In the genomic region with DNA sequence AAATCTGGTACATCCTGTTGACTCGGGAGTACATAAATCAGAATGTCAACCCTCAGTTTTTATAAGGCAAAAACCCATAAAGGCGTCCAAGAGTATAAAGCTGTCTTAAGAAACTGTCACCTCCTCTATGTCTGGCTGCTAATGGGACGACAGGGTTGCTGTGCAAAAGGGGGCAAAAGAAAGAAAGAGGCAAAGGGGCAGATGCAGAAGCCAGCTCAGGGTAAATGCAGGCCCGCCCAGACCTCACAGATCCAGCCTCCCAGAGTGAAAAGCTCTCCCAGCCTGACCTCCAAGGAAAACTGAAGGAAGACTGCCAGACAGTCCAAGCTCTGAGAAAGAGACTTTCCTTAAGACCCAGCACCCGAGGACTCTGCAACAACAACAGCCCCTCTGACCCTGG, we compare ENCODE assay signal across 9 mouse cellular contexts.
DNase-seq lines count a peak whose midpoint lies in the region; ATAC-seq lines count a peak whose summit lies in the region.
"Had no signal": no experiment of that assay in that cellular context is flagged by ENCODE, and none has a peak within 500 bp of the region (broad histone marks: within the 10 kb centered on the region; RNA-seq: fewer than 3 reads in every experiment).

No protein-coding gene starts in this region.

- peaks cover 44% of the 10 kb centered on the region for H3K4me1 ChIP-seq in forebrain, embryonic 13.5 days
- peaks cover 12% of the 10 kb centered on the region for H3K4me1 ChIP-seq in forebrain, embryonic 16.5 days (replicated peaks; ENCODE audit: control insufficient read depth, insufficient read depth, low read length)
- peaks cover 60% of the 10 kb centered on the region for H3K4me1 ChIP-seq in midbrain, embryonic 13.5 days (replicated peaks)
- peaks cover 19% of the 10 kb centered on the region for H3K4me1 ChIP-seq in midbrain, embryonic 11.5 days (ENCODE audit: control insufficient read depth, insufficient read depth, low read length)
- H3K4me1 ChIP-seq in stomach, embryonic 16.5 days (ENCODE audit: control insufficient read depth, insufficient read depth, low read length) = no peaks in the 10 kb centered on the region

- no peaks in the 10 kb centered on the region for H3K9me3 ChIP-seq in forebrain, embryonic 13.5 days (replicated peaks)
- H3K9me3 ChIP-seq in forebrain, embryonic 16.5 days (ENCODE audit: control insufficient read depth, low read length) = no peaks in the 10 kb centered on the region
- H3K9me3 ChIP-seq in midbrain, embryonic 13.5 days = no peaks in the 10 kb centered on the region
- H3K9me3 ChIP-seq in midbrain, embryonic 11.5 days (ENCODE audit: control insufficient read depth, low read length) = no peaks in the 10 kb centered on the region
- no peaks in the 10 kb centered on the region for H3K9me3 ChIP-seq in stomach, embryonic 16.5 days (replicated peaks; ENCODE audit: control insufficient read depth, low read length)

- WGBS in forebrain, embryonic 13.5 days = 34% methylated on average over 5 of the region's 5 CpGs
- WGBS in forebrain, embryonic 16.5 days = 35% methylated on average over 5 of the region's 5 CpGs
- WGBS in midbrain, embryonic 13.5 days = 37% methylated on average over 5 of the region's 5 CpGs
- 41% methylated on average over 5 of the region's 5 CpGs for WGBS in midbrain, embryonic 11.5 days
- WGBS in stomach, embryonic 16.5 days = 34% methylated on average over 5 of the region's 5 CpGs

- H3K36me3 ChIP-seq in forebrain, embryonic 13.5 days (ENCODE audit: poor library complexity, severe bottlenecking) = peaks cover 9% of the 10 kb centered on the region; the same call in 1 of the 2 replicates
- no peaks in the 10 kb centered on the region for H3K36me3 ChIP-seq in forebrain, embryonic 16.5 days (ENCODE audit: control insufficient read depth, insufficient read depth)
- peaks cover 20% of the 10 kb centered on the region for H3K36me3 ChIP-seq in midbrain, embryonic 13.5 days
- no peaks in the 10 kb centered on the region for H3K36me3 ChIP-seq in midbrain, embryonic 11.5 days (ENCODE audit: control insufficient read depth, insufficient read depth, low read length)
- H3K36me3 ChIP-seq in stomach, embryonic 16.5 days (ENCODE audit: control insufficient read depth, insufficient read depth, low read length) = no peaks in the 10 kb centered on the region

- no peak for ATAC-seq in forebrain, embryonic 13.5 days
- ATAC-seq in forebrain, embryonic 16.5 days = no peak
- no peak for ATAC-seq in midbrain, embryonic 13.5 days
- no peak for ATAC-seq in midbrain, embryonic 11.5 days (ENCODE audit: low FRiP score)
- no peak for ATAC-seq in stomach, embryonic 16.5 days (ENCODE audit: insufficient read depth, low FRiP score)

- no peak overlapping the region for H3K4me3 ChIP-seq in forebrain, embryonic 13.5 days
- H3K4me3 ChIP-seq in forebrain, embryonic 16.5 days (replicated peaks; ENCODE audit: low read length) = no peak overlapping the region
- H3K4me3 ChIP-seq in midbrain, embryonic 13.5 days (replicated peaks) = no peak overlapping the region
- H3K4me3 ChIP-seq in midbrain, embryonic 11.5 days (ENCODE audit: low read depth, low read length) = no peak overlapping the region
- H3K4me3 ChIP-seq in stomach, embryonic 16.5 days (replicated peaks; ENCODE audit: low read length) = no peak overlapping the region

- H3K9ac ChIP-seq in forebrain, embryonic 13.5 days = no peak overlapping the region
- no peak overlapping the region for H3K9ac ChIP-seq in forebrain, embryonic 16.5 days (replicated peaks; ENCODE audit: low read depth, low read length)
- no peak overlapping the region for H3K9ac ChIP-seq in midbrain, embryonic 13.5 days (replicated peaks)
- H3K9ac ChIP-seq in midbrain, embryonic 11.5 days (ENCODE audit: low read length) = no peak overlapping the region
- H3K9ac ChIP-seq in stomach, embryonic 16.5 days (ENCODE audit: low read length) = no peak overlapping the region

- H3K27me3 ChIP-seq in forebrain, embryonic 13.5 days = no peaks in the 10 kb centered on the region
- H3K27me3 ChIP-seq in forebrain, embryonic 16.5 days (replicated peaks; ENCODE audit: control insufficient read depth, insufficient read depth, low read length) = no peaks in the 10 kb centered on the region
- no peaks in the 10 kb centered on the region for H3K27me3 ChIP-seq in midbrain, embryonic 13.5 days
- no peaks in the 10 kb centered on the region for H3K27me3 ChIP-seq in midbrain, embryonic 11.5 days (ENCODE audit: control insufficient read depth, insufficient read depth, low read length)
- no peaks in the 10 kb centered on the region for H3K27me3 ChIP-seq in stomach, embryonic 16.5 days (ENCODE audit: control insufficient read depth, insufficient read depth, low read length)

- peak overlapping the region; percentile 12; the same call in 1 of the 2 replicates for H3K27ac ChIP-seq in forebrain, embryonic 13.5 days
- no peak overlapping the region for H3K27ac ChIP-seq in forebrain, embryonic 16.5 days (ENCODE audit: low read length)
- 0 out of 2 replicates have a peak overlapping the region, but pooled peaks have one; percentile 41 for H3K27ac ChIP-seq in midbrain, embryonic 13.5 days
- H3K27ac ChIP-seq in midbrain, embryonic 11.5 days (ENCODE audit: low read depth, low read length) = no peak overlapping the region
- peak overlapping the region; percentile 59 for H3K27ac ChIP-seq in stomach, embryonic 16.5 days (ENCODE audit: low read length)

- H3K4me2 ChIP-seq in forebrain, embryonic 13.5 days = no peak overlapping the region
- H3K4me2 ChIP-seq in forebrain, embryonic 16.5 days (ENCODE audit: low read length) = no peak overlapping the region
- H3K4me2 ChIP-seq in midbrain, embryonic 13.5 days (replicated peaks) = no peak overlapping the region
- H3K4me2 ChIP-seq in midbrain, embryonic 11.5 days = no peak overlapping the region
- no peak overlapping the region for H3K4me2 ChIP-seq in stomach, embryonic 16.5 days (ENCODE audit: low read depth, low read length)

- DNase-seq in midbrain, embryonic 11.5 days (ENCODE audit: low spot score, missing footprints) = no peak
- peak; percentile 25 to 44 for DNase-seq in kidney, postnatal 4 days
- DNase-seq in retina, embryonic 14.5 days (ENCODE audit: low spot score) = no peak
- DNase-seq in thymus, postnatal 10 days (ENCODE audit: low spot score in 2 of 2) = no peak
- DNase-seq: lung, adult 2 months had no signal

Comparison
In these comparisons a context has a peak if more than half of its experiments do, and no peak if none do; other contexts are left out.
1. H3K27ac ChIP-seq: peak in forebrain, embryonic 13.5 days (single experiment), midbrain, embryonic 13.5 days (single experiment) and stomach, embryonic 16.5 days (single experiment); none in forebrain, embryonic 16.5 days (single experiment) and midbrain, embryonic 11.5 days (single experiment).
2. DNase-seq: peak in kidney, postnatal 4 days (2 of 2); none in midbrain, embryonic 11.5 days (single experiment), retina, embryonic 14.5 days (single experiment) and thymus, postnatal 10 days (0 of 2).